Mouse (Mus musculus) G1E (cell line): ENCODE data around the gene Mllt3.

Experiments
- CTCF ChIP-seq: IDR thresholded peaks from 2 replicates; pipeline ENCODE4 v1.5.1; 2012; ENCODE audit warnings: low read depth, low read length, inconsistent platforms, mixed read lengths
- GATA1 ChIP-seq: IDR thresholded peaks from 2 replicates; pipeline ENCODE4 v1.6.1; 2012; ENCODE audit warnings: borderline replicate concordance, low read length, inconsistent platforms, mixed read lengths
- POLR2AphosphoS5 ChIP-seq: IDR thresholded peaks from 2 replicates; pipeline ENCODE4 v1.6.1; 2012; ENCODE audit warnings: low read depth, low read length, inconsistent platforms; ENCODE audit not compliant: insufficient replicate concordance

- no peak for TF ChIP-seq CTCF
- no peak for TF ChIP-seq POLR2AphosphoS5
- no peak for TF ChIP-seq GATA1
These were observed 1.4 kb upstream of the Mllt3 start for GRCm38 (mm10) chr4:88034387-88035157.
